Mouse (Mus musculus): ENCODE measurements around the gene Rbm39.
"Not testable (repeated sequence)": the region's sequence is repeated elsewhere in the genome, so short reads cannot be mapped to it uniquely, and the experiment has no call there.

Rbm39 gene

DNA sequence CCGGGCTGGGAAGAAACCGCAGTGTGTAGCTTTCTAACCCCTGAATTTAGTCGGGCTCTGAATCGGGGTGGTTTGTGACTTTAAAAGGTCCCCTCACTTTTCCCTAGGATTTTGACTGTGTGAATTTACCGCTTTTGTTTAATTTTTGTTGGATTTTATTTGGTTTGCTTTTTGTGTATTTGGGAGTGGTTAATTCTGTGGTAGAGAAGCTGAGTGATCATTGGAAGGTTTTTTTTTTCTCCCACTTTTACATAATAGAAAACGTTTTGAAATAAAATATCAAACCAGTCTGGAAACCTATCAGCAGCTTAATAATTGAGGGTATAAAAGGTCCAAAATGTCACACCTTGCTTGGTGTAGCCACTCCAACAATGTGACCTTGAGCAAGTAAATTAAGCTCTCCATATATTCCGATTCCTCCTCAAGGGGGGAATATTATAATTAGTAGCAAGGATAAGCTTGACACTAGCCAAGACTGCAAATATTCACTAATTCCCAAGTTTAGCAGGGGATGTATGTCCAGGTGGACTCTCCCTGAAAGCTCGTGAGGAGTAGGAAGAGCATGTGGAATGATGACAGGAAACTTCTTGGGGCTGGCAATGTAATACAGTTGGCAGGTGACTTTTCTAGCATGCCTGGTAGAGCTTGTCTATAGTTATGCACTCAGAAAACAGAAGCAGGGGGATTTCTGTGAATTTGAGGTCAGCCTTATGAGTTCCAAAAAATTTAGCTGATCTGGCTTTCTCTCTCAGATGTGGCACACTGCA, 969 bp upstream of the Rbm39 start:
- no peak for DNase-seq (ENCODE audit: low read depth, low spot score)

DNA sequence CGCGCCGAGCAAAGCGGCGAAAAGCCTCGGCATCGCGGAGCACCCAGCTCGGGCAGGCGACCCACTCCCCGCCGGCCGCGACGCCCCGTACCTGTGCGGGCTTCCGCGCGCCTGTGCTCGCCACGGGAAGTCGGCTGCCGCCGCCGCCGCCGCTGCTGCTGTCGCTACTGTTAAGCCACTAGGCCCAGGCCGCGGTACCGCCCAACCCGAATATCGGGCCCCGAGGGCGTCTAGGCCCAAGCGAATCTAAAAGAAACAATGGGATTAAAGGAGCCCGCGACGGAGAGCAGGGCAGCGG, 293 bp downstream of the Rbm39 start:
- DNase-seq (ENCODE audit: low read depth, low spot score): no peak

DNA sequence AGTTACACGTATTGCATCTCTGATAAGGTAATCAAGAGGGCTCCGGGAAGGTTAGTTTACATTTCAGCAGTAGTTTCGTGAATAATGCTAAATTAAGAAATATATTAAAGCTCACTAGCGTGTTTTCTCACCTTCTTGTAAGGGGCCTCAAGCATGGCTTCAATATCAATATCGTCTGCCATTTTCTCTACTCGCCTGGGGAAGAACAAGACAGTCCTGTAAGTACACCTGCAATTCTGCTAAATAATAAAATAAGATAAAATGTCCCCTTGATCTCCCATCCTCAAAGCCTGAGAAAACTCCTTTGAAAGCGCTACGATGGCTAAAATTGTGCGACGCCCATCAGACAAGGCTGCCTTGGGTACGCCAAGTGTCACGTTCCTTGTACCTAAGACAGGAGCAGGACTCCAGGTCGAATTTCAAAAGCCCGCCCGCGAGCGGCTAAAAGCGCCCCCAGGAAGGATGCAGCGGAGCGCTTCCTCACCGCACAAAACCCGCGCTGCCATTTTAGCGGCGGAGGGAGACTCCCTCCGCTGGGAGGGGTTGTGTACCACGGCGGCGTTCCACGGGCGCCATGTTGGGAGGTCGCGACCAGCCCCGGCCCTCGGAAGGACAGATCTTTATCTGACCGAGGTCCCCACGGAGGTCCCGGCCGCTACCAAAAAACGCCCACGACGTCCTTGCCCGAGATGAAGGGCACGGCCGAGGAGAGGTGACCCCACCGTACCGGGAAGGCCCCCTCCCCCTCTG, 817 bp downstream of the Rbm39 start:
- peak; percentile 93 for DNase-seq (ENCODE audit: low read depth, low spot score)

DNA sequence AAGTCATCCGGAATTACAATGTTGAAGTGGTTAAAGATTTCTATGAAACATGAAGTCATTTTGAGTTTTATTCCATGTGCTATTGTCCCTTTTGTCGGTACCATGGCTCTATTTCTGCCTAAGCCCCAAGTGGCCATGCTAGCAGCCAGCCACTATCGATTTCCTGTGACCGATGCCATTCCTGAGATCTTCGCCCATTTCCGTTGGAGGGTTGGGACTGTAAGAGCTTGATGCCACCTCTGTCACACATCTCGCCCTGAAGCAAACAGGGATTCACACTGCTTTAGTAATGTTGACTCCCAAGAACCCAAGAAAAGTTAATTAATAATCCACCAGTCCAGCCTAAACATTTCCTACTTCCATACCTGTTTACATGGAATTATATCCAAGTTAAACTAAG, 2.4 kb downstream of the Rbm39 start:
- DNase-seq (ENCODE audit: low read depth, low spot score): peak; percentile 44

DNA sequence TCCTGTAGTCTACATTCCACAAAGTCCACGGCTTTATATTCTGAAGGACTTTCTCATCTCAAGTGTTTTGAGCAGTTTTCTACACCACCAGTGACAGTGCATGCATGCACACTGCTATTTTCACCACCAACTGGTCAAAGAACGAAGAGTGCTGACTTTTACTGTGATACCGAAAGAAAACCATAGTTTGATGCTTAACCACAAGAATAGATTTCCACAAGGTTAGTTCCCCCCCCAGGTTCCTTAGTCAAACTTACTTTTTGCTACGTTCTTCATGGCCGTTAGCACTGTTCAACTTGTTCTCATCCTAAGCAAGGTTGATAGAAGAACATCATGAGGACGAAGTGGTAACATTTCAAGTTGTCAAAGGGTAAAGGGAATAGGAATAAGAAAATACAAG, 3.0 kb downstream of the Rbm39 start:
- peak; percentile 41 for DNase-seq (ENCODE audit: low read depth, low spot score)

DNA sequence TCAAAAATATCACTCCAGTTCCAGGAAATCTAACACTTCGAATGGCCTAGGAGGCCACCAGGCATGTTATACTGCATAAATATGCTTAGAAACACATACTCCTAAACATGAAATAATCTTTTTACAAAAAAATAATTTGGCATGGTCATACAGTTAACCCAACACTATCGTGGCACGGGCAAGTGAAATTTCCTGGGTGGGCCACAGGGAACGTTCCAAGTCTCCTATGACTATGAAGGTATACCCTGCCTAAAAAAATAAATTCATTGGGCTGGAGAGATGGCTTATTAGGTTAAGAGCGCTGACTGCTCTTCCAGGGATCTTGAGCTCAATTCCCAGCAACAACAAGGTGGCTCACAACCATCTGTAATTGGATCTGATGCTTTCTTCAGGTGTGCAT, 13.5 kb downstream of the Rbm39 start:
- DNase-seq (ENCODE audit: low read depth, low spot score): no peak

DNA sequence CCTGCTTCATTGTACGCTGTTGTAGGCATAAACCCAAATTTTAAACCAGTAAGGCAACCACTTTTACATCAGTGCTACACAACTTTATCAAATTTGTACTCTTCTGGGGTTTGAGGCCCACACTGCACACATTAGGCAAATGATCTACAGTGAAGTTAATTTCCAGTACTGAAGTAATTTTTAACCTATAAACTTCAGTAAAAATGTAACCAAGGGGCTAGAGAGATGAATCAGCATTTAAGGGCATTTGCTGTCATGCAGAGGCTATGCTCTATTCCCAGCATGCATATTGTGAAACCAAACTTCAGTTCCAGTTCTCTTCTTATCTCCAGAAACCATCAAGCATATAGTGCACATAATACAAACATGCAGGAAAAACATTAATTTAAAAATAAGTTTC, 14.6 kb downstream of the Rbm39 start:
- no peak for DNase-seq (ENCODE audit: low read depth, low spot score)

DNA sequence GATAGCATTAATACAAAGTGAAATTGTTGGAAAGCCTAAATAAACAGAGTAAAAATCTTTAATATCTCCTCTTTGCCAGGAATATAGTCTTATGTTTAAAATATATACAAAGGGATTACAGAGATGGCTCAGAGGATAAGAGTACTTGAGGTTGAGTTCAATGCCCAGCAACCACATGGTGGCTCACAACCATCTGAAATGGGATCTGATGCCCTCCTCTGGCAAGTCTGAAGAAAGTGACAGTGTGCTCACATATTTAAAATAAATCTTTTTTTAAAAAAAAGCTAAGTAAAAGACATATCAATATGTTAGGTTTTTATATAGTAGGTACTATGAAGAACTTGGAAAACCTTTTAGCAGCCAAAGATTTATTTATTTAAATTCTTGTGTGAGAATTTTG, 28.5 kb downstream of the Rbm39 start:
- DNase-seq (ENCODE audit: low read depth, low spot score): no peak

DNA sequence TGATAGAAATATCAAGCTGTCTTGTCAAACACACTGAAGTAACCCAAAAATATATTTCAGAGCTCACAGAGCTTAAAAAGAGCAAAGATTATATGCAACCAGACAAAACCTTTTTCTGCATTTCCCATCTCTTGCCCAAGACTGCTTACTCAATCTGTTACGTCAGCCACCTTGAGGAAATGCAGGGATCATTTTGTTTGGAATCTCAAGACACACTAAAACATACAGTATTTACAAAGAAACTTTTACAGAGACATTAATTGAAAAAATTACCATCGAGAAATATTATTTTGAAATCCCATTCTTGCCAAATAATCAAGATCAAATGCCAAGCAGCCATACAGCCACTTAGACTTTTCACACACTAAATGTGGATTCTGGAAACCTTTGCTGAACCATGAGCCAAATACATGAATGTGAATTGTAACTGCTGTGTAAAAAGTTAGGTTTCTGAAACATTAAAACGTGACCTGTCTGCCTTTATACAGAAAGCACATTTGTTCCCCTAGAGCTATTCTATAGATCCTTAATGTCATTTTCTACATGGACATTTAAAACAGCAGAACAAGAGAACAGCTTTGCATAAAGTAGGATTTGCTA, 32.6 kb downstream of the Rbm39 start:
- no peak for DNase-seq (ENCODE audit: low read depth, low spot score)

DNA sequence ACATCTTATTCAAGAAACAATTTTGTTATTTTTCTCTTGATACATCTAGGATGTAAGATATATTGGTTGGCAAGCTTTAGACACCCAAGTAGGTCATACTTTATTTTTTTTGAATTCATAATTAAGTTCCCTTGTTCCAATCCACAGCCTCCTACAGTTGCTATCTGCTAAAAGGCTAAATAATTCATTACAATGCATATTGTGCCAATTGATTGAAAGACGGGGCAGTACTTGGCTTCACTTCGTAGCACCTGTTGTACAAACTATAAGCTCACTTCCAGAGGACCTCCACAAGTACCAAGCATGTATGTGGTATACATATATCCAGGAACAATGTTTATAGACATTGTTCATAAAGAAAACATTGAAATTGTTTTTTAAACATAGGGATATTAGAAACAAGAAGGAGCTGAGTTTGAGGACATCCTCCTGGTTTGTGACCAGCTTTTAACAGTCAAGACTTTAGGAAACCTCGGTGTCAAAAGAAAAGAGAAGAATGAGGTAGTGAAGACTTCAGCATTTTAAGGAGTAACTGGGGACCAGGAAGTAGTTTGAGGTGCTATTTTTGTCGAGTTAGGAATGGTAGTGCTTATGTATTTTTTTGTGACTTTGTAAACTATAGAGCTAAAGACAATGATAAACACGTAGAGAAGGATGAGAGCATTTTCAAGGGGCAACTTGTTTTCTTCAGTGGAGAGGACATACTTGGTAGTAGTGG, 33.6 kb downstream of the Rbm39 start:
- no peak for DNase-seq (ENCODE audit: low read depth, low spot score)

DNA sequence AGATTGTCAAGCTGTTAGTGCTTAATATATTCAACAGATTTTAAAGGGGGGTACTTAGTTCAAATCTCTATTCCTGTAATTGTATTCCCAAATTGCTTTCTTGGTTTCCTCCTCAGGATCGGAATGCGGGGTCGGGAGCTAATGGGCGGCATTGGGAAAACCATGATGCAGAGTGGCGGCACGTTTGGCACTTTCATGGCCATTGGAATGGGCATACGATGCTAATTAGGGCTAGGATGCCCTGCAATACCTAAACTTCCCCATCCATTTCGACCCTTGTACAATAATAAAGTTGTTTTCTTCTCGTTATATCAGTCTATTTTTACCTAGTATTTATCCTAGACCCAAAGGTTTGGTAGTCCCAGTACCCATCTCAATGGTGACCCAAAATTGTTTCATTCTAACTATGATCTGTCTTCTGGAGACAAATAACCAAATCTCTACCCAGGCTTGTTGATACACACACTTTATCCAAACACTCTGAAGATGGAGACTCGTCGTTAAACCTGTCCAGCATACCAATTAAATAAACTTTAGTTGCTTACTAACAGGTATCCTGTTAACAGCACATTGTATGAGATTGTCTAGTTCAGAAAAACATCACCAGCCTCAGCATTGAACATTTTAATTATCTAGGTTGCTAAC, 34.4 kb downstream of the Rbm39 start:
- no peak for DNase-seq (ENCODE audit: low read depth, low spot score)

DNA sequence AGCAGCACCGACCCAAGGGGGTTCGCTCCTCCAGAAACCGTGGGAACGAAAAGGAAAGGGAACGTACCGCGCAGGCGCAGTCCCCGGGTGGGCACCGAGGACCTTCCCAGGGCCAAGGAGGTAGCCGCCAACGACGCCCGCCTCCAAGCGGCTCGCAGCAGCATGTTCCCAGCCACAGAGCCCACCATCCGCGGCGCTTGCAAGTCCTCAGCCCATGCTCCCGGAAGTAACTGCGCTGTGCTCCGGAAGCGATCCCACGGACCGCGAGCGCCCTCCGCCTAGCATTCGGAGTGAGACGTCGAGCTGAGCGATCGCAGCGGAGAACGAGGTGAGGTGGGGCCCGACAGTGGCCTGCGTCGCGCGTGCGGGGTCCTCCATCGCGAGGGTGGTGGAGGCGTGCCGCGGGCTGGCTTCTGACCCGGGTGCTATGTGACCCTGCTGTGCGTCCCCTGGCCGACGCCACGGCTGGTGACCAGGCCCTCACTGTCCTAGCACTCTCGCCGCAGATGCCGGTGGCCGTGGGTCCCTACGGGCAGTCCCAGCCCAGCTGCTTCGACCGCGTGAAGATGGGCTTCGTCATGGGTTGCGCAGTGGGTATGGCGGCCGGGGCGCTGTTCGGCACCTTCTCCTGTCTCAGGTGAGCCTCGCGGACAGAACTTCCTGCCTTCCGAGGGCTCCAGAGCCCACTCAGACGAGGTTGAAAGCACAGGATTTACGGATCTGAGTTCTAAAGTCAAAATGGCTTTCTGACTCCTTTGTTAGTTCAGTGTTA, 35.9 kb downstream of the Rbm39 start, which contains the start of the genes Romo1 and Nfs1:
Gene Romo1, plus strand, starts transcription at position 87 of the 772 bp plus-strand sequence.
Gene Nfs1, minus strand, starts transcription at position 234 of the 772 bp plus-strand sequence.
- DNase-seq (ENCODE audit: low read depth, low spot score): peak; percentile 96

DNA sequence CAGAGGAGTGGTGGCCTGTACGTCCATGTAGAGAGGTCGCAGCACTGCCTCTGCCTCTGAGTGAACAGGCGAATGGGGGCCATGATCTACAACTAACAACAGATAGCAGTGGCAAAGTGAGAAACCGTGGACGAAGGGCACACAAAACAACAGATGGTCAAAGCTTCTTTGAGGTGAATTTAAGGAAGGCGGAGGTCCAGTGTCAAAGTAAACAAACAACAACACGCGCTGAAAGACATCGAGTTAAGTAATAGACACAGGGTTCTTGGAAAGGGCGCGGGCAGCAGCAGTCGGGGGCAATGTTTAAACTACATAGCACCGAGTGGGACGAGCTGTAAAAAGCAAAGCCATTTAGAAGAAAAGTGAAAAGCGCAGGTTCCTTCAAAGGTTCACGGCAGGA, 36.7 kb downstream of the Rbm39 start:
- no peak for DNase-seq (ENCODE audit: low read depth, low spot score)

DNA sequence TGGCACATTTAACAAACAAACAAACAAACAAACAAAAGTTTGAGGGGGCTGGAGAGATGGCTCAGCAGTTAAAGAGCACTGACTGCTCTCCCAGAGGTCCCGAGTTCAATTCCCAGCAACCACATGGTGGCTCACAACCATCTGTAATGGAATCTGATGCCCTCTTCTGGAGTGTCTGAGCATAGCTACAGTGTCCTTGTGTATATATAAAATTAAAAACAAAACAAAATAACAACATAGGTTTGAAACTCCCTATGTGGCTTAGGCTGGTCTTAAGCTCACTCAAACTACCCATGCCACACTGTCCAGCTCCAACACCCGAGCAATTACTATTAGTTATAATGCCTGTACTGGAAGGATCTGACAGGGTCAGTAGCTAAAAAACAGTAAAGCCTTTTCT, 37.2 kb downstream of the Rbm39 start:
- no peak for DNase-seq (ENCODE audit: low read depth, low spot score)

DNA sequence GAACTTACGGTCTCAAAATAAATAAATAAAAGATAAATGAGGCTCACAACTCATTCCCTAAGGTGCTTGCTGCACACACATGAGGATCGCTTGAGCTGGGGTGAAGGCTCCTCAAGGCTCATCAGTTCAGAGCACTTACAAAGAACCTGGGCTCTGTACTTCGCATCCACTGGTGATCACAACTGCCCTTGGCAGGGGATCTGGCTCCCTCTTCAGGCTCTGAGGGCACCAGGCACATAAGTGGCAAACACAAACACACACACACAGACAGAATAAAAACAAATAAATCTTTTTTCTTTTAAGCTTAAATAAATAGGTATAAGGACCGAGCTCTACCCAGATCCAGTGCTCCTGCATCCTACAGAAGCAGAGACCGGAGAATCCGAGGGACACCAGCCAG, 44.3 kb downstream of the Rbm39 start:
- peak; percentile 30 for DNase-seq (ENCODE audit: low read depth, low spot score)

DNA sequence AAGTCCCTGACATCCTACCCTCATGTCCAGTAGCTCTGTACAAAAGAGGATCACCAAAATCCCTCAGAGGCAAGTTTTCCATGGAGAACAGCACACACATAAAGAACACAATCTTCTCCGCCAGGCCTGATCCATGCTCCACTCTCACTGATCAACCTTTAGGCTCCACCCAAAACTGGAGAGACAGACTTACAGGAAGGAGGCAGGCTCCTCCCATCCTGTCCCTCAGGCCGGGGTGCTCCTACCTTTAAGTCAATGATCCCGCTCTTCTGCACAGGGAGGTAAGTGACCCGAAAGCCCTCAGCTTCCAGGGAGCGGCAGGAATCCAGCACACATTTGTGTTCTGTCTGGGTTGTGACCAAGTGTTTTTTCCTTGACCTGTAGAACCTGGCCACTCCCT, 45.9 kb downstream of the Rbm39 start:
- DNase-seq (ENCODE audit: low read depth, low spot score): no peak

DNA sequence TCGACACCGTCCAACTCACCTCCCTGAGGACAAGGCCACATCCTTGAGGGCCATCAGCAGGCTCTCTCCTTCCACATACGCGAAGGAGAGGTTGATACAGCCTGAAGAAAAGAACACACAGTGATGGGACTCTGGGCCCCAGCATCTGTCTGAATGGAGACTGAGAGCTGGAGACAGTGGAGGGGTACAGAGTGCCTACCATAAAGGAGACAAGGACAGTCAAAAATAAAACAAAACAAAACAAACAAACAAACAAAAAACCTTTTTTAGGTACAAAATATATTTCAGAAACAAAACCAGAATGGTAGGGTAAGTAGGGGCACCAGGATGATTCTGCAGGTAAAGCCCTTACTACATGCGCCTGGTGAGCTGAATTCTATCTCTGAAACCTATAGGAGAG, 53.0 kb downstream of the Rbm39 start, which contains the start of gene Gm28036:
Gene Gm28036, minus strand, starts transcription at position 101 of the 400 bp plus-strand sequence.
- no peak for DNase-seq (ENCODE audit: low read depth, low spot score)

DNA sequence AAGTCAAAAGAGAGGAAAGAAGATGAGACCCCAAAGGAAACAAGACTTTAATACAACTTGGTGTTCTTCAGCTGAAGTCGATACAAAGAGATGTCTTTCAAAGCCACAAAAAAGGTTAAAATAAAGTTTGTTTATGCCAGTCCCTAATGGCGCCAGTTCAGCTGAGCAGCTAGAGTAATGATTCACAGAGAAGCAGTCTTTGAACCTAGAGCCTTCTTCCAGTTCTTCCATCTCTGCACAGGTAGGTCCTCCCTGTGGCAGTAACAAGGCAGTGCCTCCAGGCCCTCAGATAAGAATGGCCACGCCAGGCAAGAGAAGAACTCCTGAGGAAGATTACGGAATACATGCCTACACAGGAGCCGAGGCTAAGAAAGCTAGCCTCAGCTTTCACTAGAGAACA, 56.3 kb downstream of the Rbm39 start:
- no peak for DNase-seq (ENCODE audit: low read depth, low spot score)

DNA sequence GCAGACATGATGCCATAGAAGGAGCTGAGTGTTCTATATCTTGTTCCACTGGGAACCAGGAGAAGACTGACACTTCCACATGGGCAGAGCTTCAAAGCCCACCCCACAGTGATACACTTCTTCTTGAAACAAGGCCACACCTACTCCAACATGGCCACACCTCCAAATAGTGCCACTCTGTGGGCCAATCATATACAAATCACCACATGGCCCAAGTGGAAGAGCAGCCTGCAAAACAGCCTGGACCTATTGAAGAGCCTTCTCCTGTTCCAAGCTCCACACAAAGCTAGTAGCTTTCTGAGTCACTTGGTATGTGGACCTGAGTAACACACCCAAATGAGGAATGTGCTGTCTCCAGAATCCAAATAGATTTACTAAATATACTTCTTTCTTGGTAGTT, 60.5 kb downstream of the Rbm39 start:
- no peak for DNase-seq (ENCODE audit: low read depth, low spot score)

DNA sequence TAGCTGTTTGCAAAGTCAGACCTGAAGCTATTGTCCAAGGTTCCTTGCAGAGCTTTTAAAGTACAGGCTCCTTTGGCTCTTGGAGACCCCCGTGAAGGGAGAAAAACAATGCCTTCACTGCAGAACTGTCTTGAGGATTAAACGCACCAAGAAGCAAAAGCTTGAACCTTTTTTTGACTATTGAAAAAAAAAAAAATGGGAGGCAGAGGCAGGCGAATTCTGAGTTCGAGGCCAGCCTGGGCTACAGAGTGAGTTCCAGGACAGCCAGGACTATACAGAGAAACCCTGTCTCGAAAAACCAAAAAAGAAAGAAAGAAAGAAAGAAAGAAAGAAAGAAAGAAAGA, 68.0 kb downstream of the Rbm39 start:
- DNase-seq (ENCODE audit: low read depth, low spot score): not testable (repeated sequence)
